Mouse (Mus musculus) layer of hippocampus, adult 2 months (tissue): Measurements from ENCODE around the gene Ranbp1. TPM values are rescaled to one million over a fixed set of nuclear protein-coding genes. Genes with fewer than 3 reads are reported as not detected.

Experiments used
- DNase-seq, 2 experiments: peaks; one replicate each; pipeline ENCODE4 v3.0.0; 2022; ENCODE audit warnings: low spot score in 2 of 2
- H3K27ac ChIP-seq: fragments of 200-600 bp; 2 replicates; pipeline ENCODE4 v1.8.1; 2022
- H3K4me3 ChIP-seq: fragments of 200-600 bp; 2 replicates; pipeline ENCODE4 v1.8.1; 2022; ENCODE audit warnings: mild to moderate bottlenecking
- CTCF ChIP-seq: fragments of 200-600 bp; conservative IDR thresholded peaks from 2 replicates; pipeline ENCODE4 v1.8.1; 2022; ENCODE audit warnings: antibody characterized with exemption, mild to moderate bottlenecking, moderate library complexity
- total RNA-seq, 2 experiments: library from RNA; stranded (reverse); gene quantifications; 2 replicates each; pipeline ENCODE4 v1.2.3; 2021

The Ranbp1 gene
- total RNA-seq, 2 experiments from 2014 or later: 93.6 to 98.0 TPM

- H3K4me3 ChIP-seq: no peak overlapping the region; the same call in 1 of the 2 replicates
- no peak for DNase-seq
- H3K27ac ChIP-seq: 0 out of 2 replicates have a peak overlapping the region, but pooled peaks have one; percentile 19
- no peak for TF ChIP-seq CTCF
These were observed 2.6 kb upstream of the Ranbp1 start for GRCm38 (mm10) chr16:18250828-18251790.

- Histone ChIP-seq H3K27ac (peak overlapping the region; percentile 96; the same call in 1 of the 2 replicates), H3K4me3 (peak overlapping the region; percentile 69)
- TF ChIP-seq CTCF: no peak
- DNase-seq: no peak
These were observed 1.7 kb upstream of the Ranbp1 start for GRCm38 (mm10) chr16:18250231-18250630.

GRCm38 (mm10) chr16:18249364-18249967, 934 bp upstream of the Ranbp1 start:
- TF ChIP-seq CTCF: no peak
- H3K4me3 ChIP-seq: peak overlapping the region; percentile 69
- peak overlapping the region; percentile 96 for H3K27ac ChIP-seq
- DNase-seq: no peak

- peak overlapping the region; percentile 69 for H3K4me3 ChIP-seq
- no peak for DNase-seq
- TF ChIP-seq CTCF: no peak
- H3K27ac ChIP-seq: peak overlapping the region; percentile 96
These were observed 772 bp downstream of the Ranbp1 start for GRCm38 (mm10) chr16:18247521-18248399.

GRCm38 (mm10) chr16:18241581-18241980, 7.0 kb downstream of the Ranbp1 start:
- TF ChIP-seq CTCF: no peak
- Histone ChIP-seq H3K27ac (no peak overlapping the region), H3K4me3 (no peak overlapping the region)
- DNase-seq: no peak

GRCm38 (mm10) chr16:18236676-18237501, 11.6 kb downstream of the Ranbp1 start:
- peak overlapping the region; percentile 98 for H3K27ac ChIP-seq
- DNase-seq: no peak
- H3K4me3 ChIP-seq: no peak overlapping the region
- no peak for TF ChIP-seq CTCF

- Histone ChIP-seq H3K27ac (peak overlapping the region; percentile 98), H3K4me3 (peak overlapping the region; percentile 89)
- TF ChIP-seq CTCF: no peak
- DNase-seq: peak in 1 of 2 experiments; percentile 65
These were observed 13.0 kb downstream of the Ranbp1 start for GRCm38 (mm10) chr16:18235389-18236065.

GRCm38 (mm10) chr16:18234671-18235388, 13.7 kb downstream of the Ranbp1 start, which contains the start of gene Zdhhc8:
Gene Zdhhc8, minus strand, starts transcription at chr16:18235136.
- H3K4me3 ChIP-seq: peak within 1 kb of the TSS; percentile 89
- peak; percentile 77 to 80 for DNase-seq
- peak; percentile 13; the same call in 1 of the 2 replicates for TF ChIP-seq CTCF
- H3K27ac ChIP-seq: peak within 1 kb of the TSS; percentile 98

- peak overlapping the region; percentile 89 for H3K4me3 ChIP-seq
- no peak for TF ChIP-seq CTCF
- H3K27ac ChIP-seq: peak overlapping the region; percentile 98
- no peak for DNase-seq
These were observed 14.4 kb downstream of the Ranbp1 start for GRCm38 (mm10) chr16:18233919-18234670.

GRCm38 (mm10) chr16:18233451-18233850, 15.1 kb downstream of the Ranbp1 start:
- no peak for DNase-seq
- TF ChIP-seq CTCF: no peak
- Histone ChIP-seq H3K4me3 (peak overlapping the region; percentile 89), H3K27ac (peak overlapping the region; percentile 98)
